Mouse (Mus musculus) brain, embryonic 14.5 days (tissue): ENCODE data around the gene H2afx. TPM values are rescaled to one million over a fixed set of nuclear protein-coding genes. Genes with fewer than 3 reads are reported as not detected.
A peak's percentile ranks its signal among the peaks of the same experiment; 100 is the strongest.
"Not testable (repeated sequence)": the region's sequence is repeated elsewhere in the genome, so short reads cannot be mapped to it uniquely, and the experiment has no call there.

Experiments
- DNase-seq: peaks from one replicate; pipeline ENCODE4 v3.0.0-alpha.2; 2011; ENCODE audit warnings: low read depth
- CTCF ChIP-seq: fragments of 200-500 bp; IDR thresholded peaks from 2 replicates; pipeline ENCODE4 v1.5.1; 2012; ENCODE audit warnings: inconsistent platforms, mild to moderate bottlenecking, moderate library complexity, borderline replicate concordance; ENCODE audit not compliant: insufficient read depth, insufficient read length; ENCODE audit errors: extremely low read depth
- POLR2A ChIP-seq: fragments of 200-500 bp; IDR thresholded peaks from 2 replicates; pipeline ENCODE4 v1.6.1; 2012; ENCODE audit warnings: mild to moderate bottlenecking, inconsistent platforms, borderline replicate concordance; ENCODE audit not compliant: poor library complexity, insufficient read depth, insufficient read length, severe bottlenecking; ENCODE audit errors: extremely low read depth
- polyA plus RNA-seq: library from polyadenylated mRNA; depleted of rRNA; stranded (reverse); fragments of >200 nt; gene quantifications from 2 replicates; pipeline ENCODE4 v1.2.3, GENCODE M21; 2012

H2afx gene
- polyA plus RNA-seq, 1 experiment, result 223 TPM

- TF ChIP-seq POLR2A, result no peak
- no peak for TF ChIP-seq CTCF
Measured at GRCm38 (mm10) chr9:44348546-44348945, 14.1 kb downstream of the H2afx start.

GRCm38 (mm10) chr9:44351396-44351795 lies 16.9 kb downstream of the H2afx start:
- no peak for TF ChIP-seq POLR2A
- no peak for TF ChIP-seq CTCF
- DNase-seq, result no peak

More at GRCm38 (mm10) chr9:44348546-44348945, 14.1 kb downstream of the H2afx start:
- no peak for DNase-seq

- TF ChIP-seq POLR2A, result no peak
- TF ChIP-seq CTCF, result no peak
- no peak for DNase-seq
Measured at GRCm38 (mm10) chr9:44352337-44352736, 17.8 kb downstream of the H2afx start.

- TF ChIP-seq POLR2A, result no peak
- no peak for TF ChIP-seq CTCF
- DNase-seq, result no peak
Measured at GRCm38 (mm10) chr9:44353142-44353541, 18.6 kb downstream of the H2afx start.

GRCm38 (mm10) chr9:44357207-44357606 lies 22.7 kb downstream of the H2afx start:
- DNase-seq, result peak; percentile 71

GRCm38 (mm10) chr9:44361190-44361917 lies 26.9 kb downstream of the H2afx start, which contains the start of gene Vps11:
Vps11 (minus strand) TSS chr9:44361670.
- DNase-seq, result peak; percentile 99
- TF ChIP-seq CTCF, result no peak
- peak; percentile 70; the same call in 1 of the 2 replicates for TF ChIP-seq POLR2A

More at GRCm38 (mm10) chr9:44357207-44357606, 22.7 kb downstream of the H2afx start:
- TF ChIP-seq POLR2A, result no peak
- peak; percentile 47; the same call in 1 of the 2 replicates for TF ChIP-seq CTCF

GRCm38 (mm10) chr9:44361931-44362330 lies 27.4 kb downstream of the H2afx start:
- DNase-seq, result not testable (repeated sequence)

- DNase-seq, result no peak
- peak; percentile 21; the same call in 1 of the 2 replicates for TF ChIP-seq CTCF
- TF ChIP-seq POLR2A, result no peak
Measured at GRCm38 (mm10) chr9:44364480-44364879, 30.0 kb downstream of the H2afx start.

- no peak for TF ChIP-seq POLR2A
- TF ChIP-seq CTCF, result no peak
- no peak for DNase-seq
Measured at GRCm38 (mm10) chr9:44373386-44373785, 38.9 kb downstream of the H2afx start.

GRCm38 (mm10) chr9:44376141-44376540 lies 41.6 kb downstream of the H2afx start:
- no peak for TF ChIP-seq POLR2A
- no peak for TF ChIP-seq CTCF
- DNase-seq, result no peak

- DNase-seq, result not testable (repeated sequence)
Measured at GRCm38 (mm10) chr9:44377335-44377734, 42.8 kb downstream of the H2afx start.

- TF ChIP-seq POLR2A (no peak), CTCF (no peak)
Measured at GRCm38 (mm10) chr9:44378153-44378730, 43.7 kb downstream of the H2afx start.

GRCm38 (mm10) chr9:44379054-44379834 lies 44.8 kb downstream of the H2afx start, which contains the start of gene Hyou1:
Hyou1 (plus strand) TSS chr9:44379490.
- DNase-seq, result peak; percentile 99

More at GRCm38 (mm10) chr9:44378153-44378730, 43.7 kb downstream of the H2afx start:
- no peak for DNase-seq

More at GRCm38 (mm10) chr9:44379054-44379834, 44.8 kb downstream of the H2afx start, which contains the start of gene Hyou1:
- peak; percentile 23; the same call in 1 of the 2 replicates for TF ChIP-seq CTCF
- TF ChIP-seq POLR2A, result peak; percentile 62
